Mouse (Mus musculus) midbrain, embryonic 12.5 days (tissue): ENCODE measurements around the gene Smtnl2. TPM values are rescaled to one million over a fixed set of nuclear protein-coding genes. Genes with fewer than 3 reads are reported as not detected.

ENCODE experiments used
- ATAC-seq: fragments of 200-750 bp; cut with Nextera tagmentation; 2 replicates; pipeline ENCODE4 v1.8.0; 2017; ENCODE audit warnings: low read depth, moderate TSS enrichment, moderate library complexity; ENCODE audit not compliant: low FRiP score
- H3K27ac ChIP-seq: fragments of 300-500 bp; sonication (generic); replicated peaks from 2 replicates; pipeline ENCODE4 v1.5.1; 2016; ENCODE audit warnings: mild to moderate bottlenecking
- H3K27me3 ChIP-seq: fragments of 300-500 bp; sonication (generic); 2 replicates; pipeline ENCODE4 v1.6.1; 2016; ENCODE audit warnings: mild to moderate bottlenecking
- H3K36me3 ChIP-seq: fragments of 300-500 bp; sonication (generic); 2 replicates; pipeline ENCODE4 v1.6.1; 2016
- H3K4me1 ChIP-seq: fragments of 300-500 bp; sonication (generic); 2 replicates; pipeline ENCODE4 v1.6.1; 2016
- H3K4me2 ChIP-seq: fragments of 300-500 bp; sonication (generic); replicated peaks from 2 replicates; pipeline ENCODE4 v1.6.1; 2016; ENCODE audit warnings: mild to moderate bottlenecking, moderate library complexity
- H3K4me3 ChIP-seq: fragments of 300-500 bp; sonication (generic); 2 replicates; pipeline ENCODE4 v1.5.1; 2016; ENCODE audit warnings: mild to moderate bottlenecking
- H3K9ac ChIP-seq: fragments of 300-500 bp; sonication (generic); replicated peaks from 2 replicates; pipeline ENCODE4 v1.6.1; 2016; ENCODE audit warnings: mild to moderate bottlenecking, moderate library complexity
- H3K9me3 ChIP-seq: fragments of 300-500 bp; sonication (generic); 2 replicates; pipeline ENCODE4 v1.6.1; 2016; ENCODE audit warnings: mild to moderate bottlenecking
- WGBS: fragments of 180-500 bp; shearing (Covaris S2); methylation state at CpG from one replicate; pipeline ENCODE4 v1.1.7; 2016; 5-methylcytosine and 5-hydroxymethylcytosine counted together
- polyA plus RNA-seq: library from polyadenylated mRNA; unstranded; fragments of >200 nt; fragmentation: Nextera tagmentation; extraction: Ambion mirVana; gene quantifications from 2 replicates; pipeline ENCODE4 v1.2.1, GENCODE M21; 2016

Gene Smtnl2
- polyA plus RNA-seq, 1 experiment from 2014 or later: 4.0 TPM

DNA sequence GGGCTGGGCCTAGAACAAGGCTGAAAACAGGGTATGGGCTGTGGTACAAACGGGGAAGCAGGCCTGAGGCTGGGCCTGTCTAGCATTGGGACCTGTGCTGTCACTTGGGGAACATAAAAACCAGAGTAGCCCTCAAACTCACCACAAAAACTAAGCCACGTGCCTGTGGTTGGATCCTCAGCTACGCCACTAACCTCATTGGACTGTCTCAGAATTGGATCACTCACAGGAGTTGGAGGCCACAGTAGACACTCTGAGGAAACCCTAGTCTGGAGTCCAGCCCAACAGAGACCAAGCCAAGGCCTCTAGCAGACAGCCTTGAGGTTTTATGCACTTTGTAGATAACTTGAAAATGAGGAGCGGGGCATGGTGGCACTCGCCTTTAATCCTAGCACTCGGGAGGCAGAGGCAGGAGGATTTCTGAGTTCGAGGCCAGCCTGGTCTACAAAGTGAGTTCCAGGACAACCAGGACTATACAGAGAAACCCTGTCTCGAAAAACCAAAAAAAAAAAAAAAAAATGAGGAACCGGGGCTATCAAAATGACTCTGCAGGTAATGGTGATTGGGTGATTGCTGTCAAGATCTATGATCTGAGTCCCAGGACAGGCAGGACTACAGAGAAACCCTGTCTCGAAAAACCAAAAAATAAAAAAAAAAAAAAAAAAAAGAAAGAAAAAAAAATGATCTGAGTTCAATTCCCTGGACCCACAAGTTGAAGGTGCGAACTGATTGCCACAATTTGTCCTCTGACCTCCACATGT, 10.2 kb upstream of the Smtnl2 start:
- ATAC-seq: no peak
- Histone ChIP-seq H3K4me3 (no peak overlapping the region), H3K4me1 (peaks cover 13% of the 10 kb centered on the region), H3K27me3 (peaks cover 6% of the 10 kb centered on the region; the same call in 1 of the 2 replicates), H3K27ac (no peak overlapping the region), H3K9ac (no peak overlapping the region), H3K36me3 (no peaks in the 10 kb centered on the region), H3K9me3 (no peaks in the 10 kb centered on the region), H3K4me2 (no peak overlapping the region)
- 88% methylated on average over 11 of the region's 11 CpGs for WGBS

DNA sequence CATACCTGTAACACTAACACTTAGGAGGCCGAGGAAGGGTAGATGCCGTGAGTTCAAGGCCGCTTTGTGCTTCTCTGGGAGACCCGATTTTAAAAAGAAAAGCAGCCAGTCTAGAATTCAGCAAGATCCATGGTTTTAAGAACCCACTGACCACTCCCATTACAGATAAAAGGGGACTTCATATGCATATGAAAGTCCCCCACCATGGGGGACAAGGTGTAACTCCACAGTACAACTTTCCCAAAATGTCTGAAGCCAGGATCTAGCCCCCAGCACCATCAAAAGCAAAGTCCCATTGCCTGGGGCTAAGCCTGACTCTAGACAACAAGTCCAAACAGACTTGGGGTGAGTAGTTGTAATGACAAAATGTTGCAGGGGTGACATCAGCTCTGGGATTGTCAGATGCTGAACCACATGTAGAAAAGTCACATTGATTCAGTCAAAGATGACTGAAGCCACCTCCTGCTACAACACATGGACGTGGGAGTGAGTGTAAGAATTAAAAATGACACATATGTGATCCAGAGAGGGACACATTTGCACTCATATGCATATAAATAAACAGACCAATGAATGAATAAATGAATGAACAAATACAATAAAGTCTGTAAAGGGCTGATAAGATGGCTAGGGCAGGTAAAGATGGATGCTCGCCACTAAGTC, 9.1 kb upstream of the Smtnl2 start:
- no peak overlapping the region for H3K4me2 ChIP-seq
- H3K27ac ChIP-seq: no peak overlapping the region
- H3K4me1 ChIP-seq: peaks cover 13% of the 10 kb centered on the region
- peaks cover 8% of the 10 kb centered on the region; the same call in 1 of the 2 replicates for H3K27me3 ChIP-seq
- no peak overlapping the region for H3K9ac ChIP-seq
- no peak for ATAC-seq
- no peaks in the 10 kb centered on the region for H3K9me3 ChIP-seq
- H3K36me3 ChIP-seq: no peaks in the 10 kb centered on the region
- 81% methylated on average over 6 of the region's 6 CpGs for WGBS
- no peak overlapping the region for H3K4me3 ChIP-seq

DNA sequence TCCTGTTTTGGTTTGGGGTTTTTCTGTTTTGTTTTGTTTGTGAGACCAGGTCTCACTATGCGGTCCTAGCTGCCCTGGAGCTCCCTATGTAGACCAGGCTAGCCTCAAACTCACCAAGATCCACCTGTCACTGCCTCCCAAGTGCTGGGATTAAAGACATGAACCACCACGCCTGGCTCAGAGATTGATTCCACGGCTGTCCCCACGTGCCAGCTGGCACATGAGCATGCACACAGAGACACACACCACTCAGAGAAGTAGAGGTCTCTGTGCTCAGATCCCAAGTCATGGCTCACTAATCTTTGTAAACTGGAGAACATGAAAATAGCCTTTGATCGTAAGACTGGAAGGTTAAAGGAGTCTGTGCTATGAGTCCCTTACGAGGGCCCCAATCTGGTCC, 7.5 kb upstream of the Smtnl2 start:
- Histone ChIP-seq H3K27me3 (peaks cover 13% of the 10 kb centered on the region; the same call in 1 of the 2 replicates), H3K9ac (no peak overlapping the region), H3K27ac (no peak overlapping the region), H3K4me3 (no peak overlapping the region), H3K9me3 (no peaks in the 10 kb centered on the region), H3K4me2 (no peak overlapping the region), H3K36me3 (no peaks in the 10 kb centered on the region), H3K4me1 (peaks cover 13% of the 10 kb centered on the region)
- 93% methylated on average over 6 of the region's 6 CpGs for WGBS
- ATAC-seq: no peak

DNA sequence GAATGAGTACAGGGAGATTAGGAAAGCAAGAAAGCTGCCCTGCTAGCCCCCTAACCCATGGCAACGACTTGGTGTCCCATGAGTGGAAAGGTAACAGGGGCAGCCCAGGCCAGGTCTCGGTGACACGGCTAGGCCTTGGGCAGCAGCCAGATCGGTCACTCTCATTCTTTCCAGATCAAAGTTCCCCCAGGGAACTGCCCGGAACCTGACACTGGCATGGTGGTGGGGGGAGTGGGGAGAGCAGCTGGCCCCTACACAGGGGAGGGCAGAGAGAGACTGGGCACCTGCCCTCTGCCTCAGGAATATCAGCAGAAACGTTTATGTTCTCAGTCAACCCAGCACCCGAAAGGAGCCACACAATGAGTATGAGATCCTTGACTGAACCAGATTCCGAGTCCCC, 6.7 kb upstream of the Smtnl2 start:
- ATAC-seq: no peak
- H3K4me3 ChIP-seq: no peak overlapping the region
- peaks cover 20% of the 10 kb centered on the region for H3K27me3 ChIP-seq
- no peak overlapping the region for H3K27ac ChIP-seq
- no peak overlapping the region for H3K4me2 ChIP-seq
- H3K36me3 ChIP-seq: no peaks in the 10 kb centered on the region
- H3K9ac ChIP-seq: no peak overlapping the region
- WGBS: 39% methylated on average over 8 of the region's 8 CpGs
- peaks cover 13% of the 10 kb centered on the region for H3K4me1 ChIP-seq
- H3K9me3 ChIP-seq: no peaks in the 10 kb centered on the region

DNA sequence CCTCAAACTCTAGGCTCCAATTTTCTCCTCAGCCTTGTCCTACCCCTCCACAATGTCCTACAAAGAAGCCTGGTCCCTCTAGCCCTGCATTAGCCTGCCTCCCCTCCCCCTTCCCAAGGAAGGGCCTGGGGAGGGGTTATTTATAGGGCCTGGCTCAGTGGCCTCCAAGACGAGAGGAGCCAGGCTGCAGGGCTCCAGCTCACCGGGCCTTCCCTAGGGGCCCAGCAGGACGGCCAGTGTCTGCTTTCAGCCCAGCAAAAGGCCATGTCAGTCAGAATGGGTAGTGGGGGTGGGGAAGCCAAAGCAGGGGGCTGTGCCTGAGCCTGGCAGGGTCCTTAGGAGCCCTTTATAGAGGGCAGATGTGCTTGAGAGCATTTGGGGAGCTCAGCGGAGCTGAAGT, 5.9 kb upstream of the Smtnl2 start:
- 0 out of 2 replicates have a peak overlapping the region, but pooled peaks have one; percentile 30 for H3K27ac ChIP-seq
- ATAC-seq: peak; percentile 27; the same call in 1 of the 2 replicates
- H3K9ac ChIP-seq: no peak overlapping the region
- WGBS: 1% methylated on average over 4 of the region's 4 CpGs
- H3K27me3 ChIP-seq: peaks cover 29% of the 10 kb centered on the region
- H3K4me3 ChIP-seq: no peak overlapping the region
- 0 out of 2 replicates have a peak overlapping the region, but pooled peaks have one; percentile 13 for H3K4me2 ChIP-seq
- no peaks in the 10 kb centered on the region for H3K9me3 ChIP-seq
- H3K36me3 ChIP-seq: no peaks in the 10 kb centered on the region
- H3K4me1 ChIP-seq: peaks cover 13% of the 10 kb centered on the region

DNA sequence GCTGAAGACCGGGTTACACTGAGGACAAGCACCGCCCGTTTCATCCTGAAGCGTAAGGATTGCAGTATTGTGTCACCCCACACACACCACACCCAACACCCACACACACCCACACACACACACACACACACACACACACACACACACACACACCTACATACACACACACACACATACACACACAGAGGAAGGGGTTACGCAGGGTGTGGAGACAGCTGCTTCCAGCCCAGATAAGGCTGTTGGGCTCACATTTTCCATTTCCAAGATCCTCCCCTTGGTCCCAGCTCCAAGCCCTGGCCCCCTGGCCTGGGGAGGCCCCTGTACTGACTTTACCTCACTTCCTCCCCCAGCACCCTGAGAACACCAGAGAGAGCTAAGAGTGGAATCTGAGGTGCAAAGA, 5.2 kb upstream of the Smtnl2 start:
- Histone ChIP-seq H3K4me3 (no peak overlapping the region), H3K9ac (no peak overlapping the region), H3K36me3 (no peaks in the 10 kb centered on the region), H3K4me2 (no peak overlapping the region), H3K9me3 (no peaks in the 10 kb centered on the region), H3K4me1 (peaks cover 17% of the 10 kb centered on the region), H3K27me3 (peaks cover 36% of the 10 kb centered on the region), H3K27ac (no peak overlapping the region)
- no peak for ATAC-seq
- WGBS: 89% methylated on average over 5 of the region's 5 CpGs

DNA sequence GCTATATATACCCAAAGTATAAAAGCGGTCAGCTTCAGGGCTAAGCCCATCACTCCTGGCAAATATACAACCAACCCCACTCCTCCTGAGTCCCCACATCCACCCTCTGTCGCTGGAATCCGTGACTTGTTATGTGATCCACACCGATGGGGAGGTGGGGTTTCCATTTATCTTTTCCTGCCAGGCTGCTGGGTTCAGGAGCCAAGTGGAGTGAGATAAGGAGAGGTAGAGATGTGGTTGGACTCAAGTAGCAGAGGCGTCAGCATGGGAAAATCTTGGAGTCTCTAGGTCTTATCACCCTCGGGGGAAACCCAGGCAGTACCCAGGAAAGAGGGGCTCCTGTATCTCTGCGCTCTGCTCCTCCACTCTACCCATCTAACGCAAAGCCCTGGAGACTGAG, 3.6 kb upstream of the Smtnl2 start:
- Histone ChIP-seq H3K27ac (no peak overlapping the region), H3K4me3 (no peak overlapping the region), H3K9ac (no peak overlapping the region), H3K36me3 (no peaks in the 10 kb centered on the region), H3K9me3 (no peaks in the 10 kb centered on the region), H3K4me2 (no peak overlapping the region), H3K27me3 (peaks cover 51% of the 10 kb centered on the region), H3K4me1 (peaks cover 31% of the 10 kb centered on the region)
- 88% methylated on average over 8 of the region's 8 CpGs for WGBS
- no peak for ATAC-seq

DNA sequence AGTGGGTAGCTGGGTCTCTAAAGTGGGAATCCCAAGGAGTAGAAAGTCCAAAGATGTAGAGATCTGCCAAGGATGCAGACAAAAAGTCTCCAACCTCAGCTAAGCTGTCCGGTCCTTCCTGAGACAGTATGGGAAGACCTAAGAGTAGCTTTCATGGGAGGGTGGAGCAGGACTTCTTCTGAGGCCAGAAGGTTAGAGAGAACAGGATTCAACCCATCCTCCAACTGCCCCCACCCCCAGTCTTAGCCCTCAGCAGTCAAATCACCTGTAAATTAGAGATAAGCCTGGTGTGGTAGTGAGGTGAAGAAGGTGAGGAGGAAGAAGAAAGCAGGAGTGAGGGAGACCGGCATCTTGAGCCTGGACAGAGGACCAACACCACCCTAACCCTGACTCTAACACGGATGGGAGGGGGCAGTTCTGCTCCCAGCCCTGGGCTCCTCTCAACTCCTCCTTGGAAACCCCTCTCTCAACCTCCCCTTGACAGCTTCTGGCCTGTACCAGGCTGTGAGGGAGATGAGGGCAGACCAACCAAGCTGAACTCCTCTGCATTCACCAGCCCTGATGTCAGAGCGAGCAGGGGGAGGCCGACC, 2.2 kb upstream of the Smtnl2 start:
- H3K36me3 ChIP-seq: no peaks in the 10 kb centered on the region
- peaks cover 65% of the 10 kb centered on the region for H3K27me3 ChIP-seq
- H3K9ac ChIP-seq: no peak overlapping the region
- no peak overlapping the region for H3K27ac ChIP-seq
- no peaks in the 10 kb centered on the region for H3K9me3 ChIP-seq
- peaks cover 31% of the 10 kb centered on the region for H3K4me1 ChIP-seq
- H3K4me2 ChIP-seq: no peak overlapping the region
- 69% methylated on average over 5 of the region's 5 CpGs for WGBS
- H3K4me3 ChIP-seq: no peak overlapping the region
- ATAC-seq: no peak

DNA sequence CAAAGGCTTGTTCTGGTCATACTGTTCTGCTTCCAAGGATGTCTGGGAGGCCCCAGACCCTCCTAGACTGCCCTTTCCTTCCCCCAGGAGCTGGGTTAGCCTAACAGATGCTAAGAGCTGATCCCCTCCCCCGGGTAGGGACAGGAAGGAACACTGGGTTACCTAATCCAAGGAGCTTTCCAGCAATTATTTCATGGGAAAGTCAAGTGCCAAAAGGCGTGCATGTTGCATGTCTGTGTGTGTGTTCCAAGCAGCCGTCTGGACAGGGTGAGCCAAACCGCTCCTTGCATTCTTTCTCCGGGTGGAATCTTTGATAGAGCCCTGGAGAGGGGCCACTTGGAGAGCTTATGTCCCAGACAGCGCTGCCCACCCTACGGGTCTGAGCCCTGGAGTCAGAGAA, 1.5 kb upstream of the Smtnl2 start:
- no peak for ATAC-seq
- Histone ChIP-seq H3K4me1 (peaks cover 29% of the 10 kb centered on the region), H3K36me3 (no peaks in the 10 kb centered on the region), H3K9me3 (no peaks in the 10 kb centered on the region), H3K4me3 (no peak overlapping the region), H3K4me2 (no peak overlapping the region), H3K27me3 (peaks cover 68% of the 10 kb centered on the region), H3K9ac (no peak overlapping the region), H3K27ac (no peak overlapping the region)
- WGBS: 80% methylated on average over 7 of the region's 7 CpGs

DNA sequence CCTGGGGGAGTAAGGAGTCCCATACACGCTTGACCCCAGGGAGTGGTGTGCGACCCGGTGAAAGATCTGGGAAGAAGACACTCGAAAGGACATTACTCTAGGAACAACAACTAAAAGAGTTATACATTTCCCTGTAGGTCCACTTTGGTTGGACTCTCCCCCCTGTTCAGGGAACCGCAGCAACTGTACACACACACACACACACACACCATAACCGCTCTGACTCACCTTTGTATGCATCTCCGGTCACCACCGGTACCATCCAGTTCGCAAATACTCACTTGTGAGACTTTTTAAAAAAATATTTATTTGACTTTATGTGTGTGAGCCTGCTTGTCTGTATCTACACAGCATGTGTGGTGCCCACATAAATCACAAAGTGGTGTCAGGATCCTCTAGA, 432 bp upstream of the Smtnl2 start:
- Histone ChIP-seq H3K9ac (no peak overlapping the region), H3K4me1 (peaks cover 19% of the 10 kb centered on the region), H3K27me3 (peaks cover 74% of the 10 kb centered on the region), H3K4me3 (peak overlapping the region; percentile 57), H3K27ac (no peak overlapping the region), H3K36me3 (no peaks in the 10 kb centered on the region), H3K9me3 (no peaks in the 10 kb centered on the region), H3K4me2 (peak overlapping the region; percentile 98)
- ATAC-seq: no peak
- WGBS: 32% methylated on average over 9 of the region's 9 CpGs

DNA sequence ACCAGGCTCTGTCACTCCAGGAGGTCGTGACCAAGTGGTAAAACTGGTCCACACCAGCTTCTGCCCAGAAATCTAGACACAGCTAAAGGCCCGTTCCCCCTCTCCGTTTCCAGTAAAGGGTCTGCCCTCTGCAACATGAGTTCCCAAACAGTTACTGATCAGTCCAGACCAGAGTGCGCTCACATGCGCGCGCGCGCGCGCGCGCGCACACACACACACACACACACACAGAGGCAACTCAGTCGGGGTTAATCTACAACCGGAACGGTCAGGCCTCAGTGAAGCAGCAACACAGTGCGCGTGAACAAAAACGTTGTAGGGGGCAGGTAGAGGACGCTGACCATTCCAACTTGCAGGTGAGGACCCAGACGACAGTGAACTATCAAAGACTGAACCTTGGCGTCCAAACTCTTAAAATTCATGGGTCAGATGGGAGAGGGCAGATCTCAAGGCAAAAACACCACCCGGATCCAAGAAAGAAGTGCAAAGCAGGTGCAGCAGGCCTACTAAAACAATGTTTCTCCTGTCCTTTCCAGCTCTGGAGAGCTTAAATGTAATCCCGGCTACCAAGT, 906 bp downstream of the Smtnl2 start:
- no peaks in the 10 kb centered on the region for H3K9me3 ChIP-seq
- H3K4me2 ChIP-seq: peak overlapping the region; percentile 98
- no peaks in the 10 kb centered on the region for H3K36me3 ChIP-seq
- no peak overlapping the region for H3K27ac ChIP-seq
- WGBS: 2% methylated on average over 25 of the region's 25 CpGs
- ATAC-seq: no peak
- peak overlapping the region; percentile 57 for H3K4me3 ChIP-seq
- peaks cover 18% of the 10 kb centered on the region for H3K4me1 ChIP-seq
- H3K9ac ChIP-seq: peak overlapping the region; percentile 58; the same call in 1 of the 2 replicates
- H3K27me3 ChIP-seq: peaks cover 71% of the 10 kb centered on the region
